Mouse (Mus musculus) thymus, postnatal 25 days (tissue): ENCODE results near the gene Cblb.

Experiments used
- DNase-seq: peaks from one replicate; pipeline ENCODE4 v3.0.0; 2022

The Cblb gene

GRCm38 (mm10) chr16:52135689-52136390 lies 104.8 kb downstream of the Cblb start:
- DNase-seq, result no peak

DNA sequence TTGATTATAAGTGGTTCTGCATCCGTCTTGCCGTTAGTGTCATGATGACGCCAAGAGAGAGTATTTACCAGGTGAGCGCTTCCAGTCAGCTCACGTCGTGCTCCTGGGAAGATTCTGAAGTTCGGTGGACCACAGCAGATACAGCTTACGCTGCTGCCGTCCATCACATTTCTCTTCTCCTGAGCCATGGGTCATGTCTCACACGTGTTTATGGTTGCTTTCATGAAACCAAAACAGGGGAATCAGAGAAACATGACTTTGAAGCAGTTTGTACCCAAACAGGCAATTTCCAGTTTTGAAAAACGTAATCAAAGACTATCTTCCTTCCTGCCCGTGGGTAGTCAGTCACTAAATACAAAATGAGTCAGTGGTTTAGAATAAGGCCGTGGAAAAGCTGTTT lies 112.1 kb downstream of the Cblb start:
- DNase-seq, result no peak

DNA sequence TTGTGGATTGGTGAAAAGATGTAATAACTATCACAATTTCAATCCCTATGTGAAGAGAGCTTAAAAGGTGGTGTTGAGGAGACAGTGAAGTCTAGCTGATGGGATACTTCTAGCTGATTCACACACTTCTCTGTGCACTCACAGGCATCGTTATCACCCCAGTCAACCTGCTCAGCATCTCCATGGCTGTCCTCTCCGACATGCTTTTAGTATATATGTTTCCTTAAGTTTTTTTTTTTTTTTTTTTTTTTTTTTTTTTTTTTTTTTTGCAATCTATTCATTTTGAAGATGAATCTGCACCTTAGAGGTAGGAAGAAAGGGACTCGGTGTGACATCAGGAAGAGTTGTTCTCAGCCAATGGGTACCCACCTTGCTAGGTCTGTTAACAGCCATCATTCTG lies 112.8 kb downstream of the Cblb start:
- DNase-seq, result no peak

DNA sequence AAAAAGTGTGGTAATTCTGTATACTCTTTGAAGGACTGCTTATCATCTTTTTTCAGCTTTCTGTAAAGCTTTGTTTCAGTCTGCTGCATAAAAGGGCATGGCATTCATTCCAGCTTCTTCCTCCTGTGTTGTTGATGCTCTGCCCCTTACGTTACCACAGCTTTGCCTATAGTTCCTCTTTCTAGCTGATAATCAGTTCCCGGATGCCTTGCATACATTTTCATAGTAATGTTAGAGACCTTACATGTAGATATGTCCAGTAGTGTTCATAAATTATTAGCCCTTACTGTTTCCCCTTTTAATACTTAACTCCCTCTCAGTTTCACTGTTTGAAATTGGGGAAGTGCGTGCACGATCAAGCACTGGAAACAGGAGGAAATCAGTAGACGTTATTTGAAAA lies 113.8 kb downstream of the Cblb start:
- DNase-seq, result no peak

GRCm38 (mm10) chr16:52145552-52145951 lies 114.5 kb downstream of the Cblb start:
- no peak for DNase-seq

DNA sequence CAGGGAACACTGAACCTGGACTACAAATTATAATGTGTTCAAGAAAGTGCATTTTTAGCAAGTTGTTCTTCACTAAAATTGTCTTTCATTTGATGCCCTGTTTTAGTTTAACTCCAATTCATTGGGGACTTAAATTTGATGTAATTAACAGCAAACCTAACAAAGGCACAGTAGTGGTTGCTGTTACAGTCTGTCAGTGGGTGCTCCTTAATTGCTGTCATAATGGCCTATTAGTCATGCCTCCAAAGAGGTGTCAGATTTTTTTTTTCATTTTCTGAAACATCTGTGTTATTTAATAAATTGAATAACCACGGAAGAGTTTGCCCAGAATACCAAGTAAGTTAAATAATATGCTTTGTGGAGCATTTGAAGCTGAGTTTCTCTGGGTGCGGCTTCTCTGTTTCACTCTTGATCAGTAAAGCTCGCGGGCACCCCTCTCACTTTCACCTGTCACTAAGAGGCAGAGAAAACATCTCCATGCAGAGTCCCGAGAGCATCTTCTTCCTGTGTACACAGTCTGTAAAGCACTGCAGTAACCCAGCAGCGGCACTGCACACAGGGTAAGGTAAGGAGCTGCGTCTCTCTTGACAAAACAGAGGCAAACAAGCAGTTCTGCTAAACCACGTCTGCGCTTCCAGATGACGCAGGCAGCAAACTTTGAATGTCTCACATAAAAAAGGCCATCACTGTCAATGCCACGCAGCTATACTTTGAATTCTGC lies 116.1 kb downstream of the Cblb start:
- DNase-seq, result no peak

GRCm38 (mm10) chr16:52148041-52148440 lies 117.0 kb downstream of the Cblb start:
- DNase-seq, result no peak

DNA sequence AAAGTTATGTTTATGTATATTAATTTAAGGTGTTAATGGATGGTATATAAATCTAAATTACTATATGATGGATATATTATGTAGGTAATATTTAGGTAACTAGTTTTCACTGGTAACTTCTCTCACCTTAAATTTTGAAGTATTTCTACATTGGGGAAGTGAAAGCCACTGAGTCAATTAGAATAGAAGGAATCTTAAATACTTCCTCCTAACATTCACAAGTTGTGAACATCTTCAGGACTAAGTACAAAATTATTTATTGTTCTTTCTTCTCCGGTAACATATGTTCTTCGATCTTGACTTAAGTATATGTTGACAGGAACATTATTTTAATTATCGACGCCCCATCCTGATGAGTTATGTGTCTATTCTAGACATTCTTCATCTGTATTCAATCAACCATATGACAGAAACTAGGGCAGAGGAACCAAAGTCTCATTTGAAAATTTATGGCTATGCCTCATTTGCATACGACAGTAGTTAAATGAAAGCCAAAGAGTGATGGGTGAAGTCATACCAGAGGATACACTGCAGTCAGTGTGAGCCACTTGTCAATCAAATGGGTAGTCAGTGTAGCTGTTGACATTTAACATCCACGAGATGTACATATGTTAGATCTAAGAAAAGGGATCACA lies 118.2 kb downstream of the Cblb start:
- no peak for DNase-seq

- no peak for DNase-seq
Measured at GRCm38 (mm10) chr16:52155030-52155696, 124.1 kb downstream of the Cblb start.

GRCm38 (mm10) chr16:52159958-52160504 lies 129.0 kb downstream of the Cblb start:
- no peak for DNase-seq

DNA sequence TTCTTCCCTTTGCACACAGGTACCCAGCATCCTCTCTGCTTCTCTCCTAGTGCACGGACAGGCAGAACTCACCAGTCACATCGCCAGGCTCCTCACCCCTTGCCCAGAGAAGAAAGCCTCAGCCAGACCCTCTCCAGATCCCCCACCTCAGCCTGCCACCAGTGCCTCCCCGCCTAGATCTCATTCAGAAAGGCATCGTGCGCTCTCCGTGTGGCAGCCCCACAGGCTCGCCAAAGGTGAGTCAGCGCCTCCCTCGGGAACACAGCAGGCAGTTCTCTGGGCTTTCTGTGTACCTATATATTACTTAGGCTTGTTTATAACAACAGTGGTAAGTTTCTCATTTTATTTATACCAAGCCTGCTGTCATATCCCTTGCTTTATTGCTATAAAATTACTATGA lies 133.2 kb downstream of the Cblb start:
- DNase-seq, result no peak

GRCm38 (mm10) chr16:52173253-52173652 lies 142.2 kb downstream of the Cblb start:
- DNase-seq, result no peak

DNA sequence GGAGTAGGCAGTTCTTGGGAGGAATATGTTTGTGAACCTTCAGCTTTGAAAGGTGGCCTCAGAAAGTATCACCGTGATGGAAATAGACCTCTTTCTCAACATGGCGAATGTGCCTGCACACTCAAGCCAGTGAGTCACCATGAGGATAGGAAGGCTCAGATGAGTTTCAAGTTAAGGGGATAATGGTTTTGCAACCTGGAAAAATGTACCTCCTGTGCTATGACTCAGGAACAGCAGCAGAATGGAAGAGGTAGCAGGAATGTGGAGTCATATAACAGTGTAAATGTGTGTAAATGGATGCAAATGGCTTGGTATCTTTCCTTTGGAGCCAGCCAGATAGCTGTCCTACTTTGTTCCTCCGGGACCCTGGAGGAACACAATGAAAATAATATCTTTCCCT lies 148.8 kb downstream of the Cblb start:
- no peak for DNase-seq

DNA sequence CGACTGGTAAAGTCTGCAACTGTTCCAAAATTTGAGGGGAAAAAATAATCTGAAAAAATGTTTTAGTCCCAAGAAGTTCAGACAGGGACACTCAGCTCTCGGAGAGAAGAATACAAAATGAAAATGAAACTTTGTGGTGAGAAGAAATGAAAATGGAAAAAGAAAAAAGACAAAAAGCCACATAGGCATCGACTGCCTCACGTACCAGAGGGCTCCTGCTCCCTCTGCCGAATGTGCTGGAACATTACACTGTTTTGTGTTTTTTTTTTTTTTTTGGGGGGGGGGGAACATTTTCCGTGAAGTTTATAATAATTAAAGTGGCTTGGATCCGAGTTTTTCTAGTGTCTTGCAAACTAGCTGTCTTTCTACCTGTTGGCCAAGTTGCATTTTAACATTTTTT lies 151.0 kb downstream of the Cblb start:
- peak; percentile 21 for DNase-seq

GRCm38 (mm10) chr16:52184350-52184749 lies 153.3 kb downstream of the Cblb start:
- DNase-seq, result no peak

GRCm38 (mm10) chr16:52186731-52187130 lies 155.7 kb downstream of the Cblb start:
- DNase-seq, result no peak

GRCm38 (mm10) chr16:52189103-52189502 lies 158.1 kb downstream of the Cblb start:
- DNase-seq, result no peak

DNA sequence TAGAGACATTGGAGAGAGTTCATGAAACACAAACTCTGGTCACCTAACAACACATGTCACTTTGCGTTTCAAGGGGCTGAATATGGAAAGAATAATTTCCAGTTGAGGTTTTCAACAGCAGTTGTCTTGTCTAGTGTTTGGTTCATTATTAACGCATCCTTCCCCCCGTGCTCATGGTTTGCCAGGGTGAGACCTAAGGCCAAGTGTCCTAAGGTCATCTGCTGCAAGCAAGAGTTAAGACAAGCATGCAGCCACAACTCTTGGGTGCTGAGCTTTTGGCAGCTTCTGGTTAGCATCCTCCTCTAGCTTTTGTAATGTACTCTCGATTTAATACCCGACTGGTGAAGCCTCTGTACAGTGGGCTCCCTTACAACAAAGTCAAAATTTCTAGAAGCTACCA lies 159.7 kb downstream of the Cblb start:
- DNase-seq, result no peak

DNA sequence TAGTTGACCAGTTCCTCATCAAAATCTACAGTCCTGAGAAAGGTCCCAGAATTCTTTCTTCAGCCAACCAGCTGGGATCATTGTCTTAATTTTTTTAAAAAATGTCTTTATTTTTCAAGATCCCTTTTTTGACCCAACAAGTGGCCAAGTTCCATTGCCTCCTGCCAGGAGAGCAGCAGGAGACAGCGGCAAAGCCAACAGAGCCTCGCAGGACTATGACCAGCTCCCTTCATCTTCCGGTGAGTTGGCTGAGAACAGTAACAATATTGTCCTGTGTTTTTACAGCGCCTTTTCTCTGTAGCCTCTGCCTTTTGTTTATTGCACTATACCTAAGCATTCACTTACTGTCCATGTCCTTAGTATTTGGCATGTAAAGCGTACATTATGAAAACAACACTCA lies 163.0 kb downstream of the Cblb start:
- no peak for DNase-seq

GRCm38 (mm10) chr16:52194866-52195265 lies 163.8 kb downstream of the Cblb start:
- DNase-seq, result no peak

DNA sequence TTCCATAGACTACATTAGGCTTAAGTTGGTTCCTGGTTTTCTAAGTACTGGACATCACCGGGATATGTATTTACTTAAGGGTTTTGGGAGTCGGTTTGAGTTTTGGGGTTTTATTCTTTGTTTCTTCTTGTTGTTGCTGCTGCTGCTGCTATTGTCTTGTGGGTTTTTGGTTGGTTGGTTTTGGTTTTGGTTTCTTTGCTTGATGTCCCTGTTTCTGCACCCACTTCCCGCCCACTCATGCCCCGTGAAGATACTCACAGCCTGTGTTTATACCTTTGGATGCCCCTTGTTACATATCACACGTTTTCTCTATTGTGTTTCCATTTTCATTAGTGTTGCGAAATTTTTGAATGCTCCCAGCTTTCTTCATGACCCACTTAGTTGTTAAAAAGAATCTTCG lies 169.1 kb downstream of the Cblb start:
- peak; percentile 37 for DNase-seq

GRCm38 (mm10) chr16:52210844-52211606 lies 180.0 kb downstream of the Cblb start:
- DNase-seq, result no peak

DNA sequence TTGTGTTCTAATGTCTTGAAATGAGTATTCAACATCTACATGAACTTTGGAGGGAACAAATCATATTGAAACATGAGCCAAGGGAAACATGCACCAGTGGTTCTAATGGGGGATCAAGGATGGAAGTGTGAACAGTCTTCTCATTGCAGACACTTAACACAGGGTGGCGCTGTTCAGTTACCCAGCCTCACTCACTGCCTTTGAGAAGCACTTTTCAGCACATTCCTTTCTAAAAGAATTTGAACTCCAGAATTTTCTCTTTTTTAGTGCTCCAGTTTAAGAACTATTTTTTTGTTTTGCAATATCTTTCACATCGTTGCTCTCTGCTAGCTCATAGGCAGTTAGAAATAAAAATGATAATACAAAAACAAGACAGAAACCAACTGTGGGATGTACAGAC lies 188.0 kb downstream of the Cblb start:
- DNase-seq, result peak; percentile 16
